Mouse (Mus musculus) hindbrain, embryonic 14.5 days (tissue): ENCODE data around the gene Zfp618. TPM values are rescaled to one million over a fixed set of nuclear protein-coding genes. Genes with fewer than 3 reads are reported as not detected.

ENCODE experiments used
- ATAC-seq: fragments of 200-750 bp; cut with Nextera tagmentation; 2 replicates; pipeline ENCODE4 v1.8.0; 2017; ENCODE audit warnings: moderate number of reproducible peaks, mild to moderate bottlenecking, moderate TSS enrichment, moderate library complexity; ENCODE audit not compliant: low FRiP score
- DNase-seq: peaks from one replicate; pipeline ENCODE4 v3.0.0-alpha.2; 2015; ENCODE audit warnings: low spot score
- H3K27ac ChIP-seq: fragments of 300-500 bp; sonication (generic); 2 replicates; pipeline ENCODE4 v1.5.1; 2014; ENCODE audit warnings: mild to moderate bottlenecking, moderate library complexity
- H3K27me3 ChIP-seq: fragments of 300-500 bp; sonication (generic); 2 replicates; pipeline ENCODE4 v1.6.1; 2014; ENCODE audit warnings: mild to moderate bottlenecking, low read length, mixed read lengths; ENCODE audit not compliant: control insufficient read depth, insufficient read depth
- H3K36me3 ChIP-seq: fragments of 300-500 bp; sonication (generic); replicated peaks from 2 replicates; pipeline ENCODE4 v1.6.1; 2014; ENCODE audit not compliant: control insufficient read depth, insufficient read depth
- H3K4me1 ChIP-seq: fragments of 300-500 bp; sonication (generic); replicated peaks from 2 replicates; pipeline ENCODE4 v1.6.1; 2014; ENCODE audit warnings: antibody characterized with exemption, low read length, mixed read lengths; ENCODE audit not compliant: control insufficient read depth, insufficient read depth
- H3K4me2 ChIP-seq: fragments of 300-500 bp; sonication (generic); replicated peaks from 2 replicates; pipeline ENCODE4 v1.6.1; 2014; ENCODE audit warnings: mild to moderate bottlenecking, moderate library complexity
- H3K4me3 ChIP-seq: fragments of 300-500 bp; sonication (generic); replicated peaks from 2 replicates; pipeline ENCODE4 v1.5.1; 2014; ENCODE audit warnings: mild to moderate bottlenecking, low read length
- H3K9ac ChIP-seq: fragments of 300-500 bp; sonication (generic); 2 replicates; pipeline ENCODE4 v1.6.1; 2014
- H3K9me3 ChIP-seq: fragments of 300-500 bp; sonication (generic); 2 replicates; pipeline ENCODE4 v1.6.1; 2016; ENCODE audit warnings: low read length; ENCODE audit not compliant: control insufficient read depth
- WGBS: fragments of 180-500 bp; shearing (Covaris S2); extraction: QIAGEN DNeasy Blood & Tissue Kit; methylation state at CpG from one replicate; pipeline ENCODE4 v1.1.7; 2014; 5-methylcytosine and 5-hydroxymethylcytosine counted together
- polyA plus RNA-seq: library from polyadenylated mRNA; unstranded; fragments of >200 nt; fragmentation: Nextera tagmentation; extraction: Ambion mirVana; gene quantifications from 2 replicates; pipeline ENCODE4 v1.2.1, GENCODE M21; 2014

Zfp618 gene
- polyA plus RNA-seq, 1 experiment from 2014 or later: 37.0 TPM

- H3K4me3 ChIP-seq: no peak overlapping the region
- H3K9me3 ChIP-seq: no peaks in the 10 kb centered on the region
- ATAC-seq (no peak), DNase-seq (no peak)
- no peak overlapping the region for H3K9ac ChIP-seq
- H3K4me1 ChIP-seq: peaks cover 20% of the 10 kb centered on the region
- H3K4me2 ChIP-seq: no peak overlapping the region
- H3K27me3 ChIP-seq: no peaks in the 10 kb centered on the region
- WGBS: 82% methylated on average over 10 of the region's 10 CpGs
- no peaks in the 10 kb centered on the region for H3K36me3 ChIP-seq
- peak overlapping the region; percentile 18; the same call in 1 of the 2 replicates for H3K27ac ChIP-seq
These were observed 40.2 kb downstream of the Zfp618 start for GRCm38 (mm10) chr4:63005446-63006185.

- ATAC-seq (no peak), DNase-seq (no peak)
- Histone ChIP-seq H3K27ac (peak overlapping the region; percentile 18; the same call in 1 of the 2 replicates), H3K9me3 (no peaks in the 10 kb centered on the region), H3K4me1 (peaks cover 20% of the 10 kb centered on the region), H3K4me2 (no peak overlapping the region), H3K27me3 (no peaks in the 10 kb centered on the region), H3K9ac (no peak overlapping the region), H3K4me3 (no peak overlapping the region), H3K36me3 (no peaks in the 10 kb centered on the region)
- WGBS: 82% methylated on average over 7 of the region's 7 CpGs
These were observed 41.1 kb downstream of the Zfp618 start for GRCm38 (mm10) chr4:63006198-63007155.

GRCm38 (mm10) chr4:63008206-63008605, 42.8 kb downstream of the Zfp618 start:
- Histone ChIP-seq H3K9me3 (no peaks in the 10 kb centered on the region), H3K9ac (no peak overlapping the region), H3K27ac (no peak overlapping the region), H3K4me1 (peaks cover 20% of the 10 kb centered on the region), H3K4me2 (no peak overlapping the region), H3K36me3 (no peaks in the 10 kb centered on the region), H3K27me3 (no peaks in the 10 kb centered on the region), H3K4me3 (no peak overlapping the region)
- ATAC-seq (no peak), DNase-seq (no peak)
- 79% methylated on average over 9 of the region's 9 CpGs for WGBS

- Histone ChIP-seq H3K36me3 (no peaks in the 10 kb centered on the region), H3K4me3 (no peak overlapping the region), H3K9ac (no peak overlapping the region), H3K27ac (no peak overlapping the region), H3K4me2 (no peak overlapping the region), H3K4me1 (peaks cover 20% of the 10 kb centered on the region), H3K27me3 (no peaks in the 10 kb centered on the region), H3K9me3 (no peaks in the 10 kb centered on the region)
- ATAC-seq (no peak), DNase-seq (no peak)
- WGBS: 74% methylated on average over 3 of the region's 3 CpGs
These were observed 43.4 kb downstream of the Zfp618 start for GRCm38 (mm10) chr4:63008822-63009221.

GRCm38 (mm10) chr4:63009821-63010220, 44.4 kb downstream of the Zfp618 start:
- DNase-seq (no peak), ATAC-seq (no peak)
- Histone ChIP-seq H3K36me3 (no peaks in the 10 kb centered on the region), H3K4me3 (no peak overlapping the region), H3K9ac (no peak overlapping the region), H3K27me3 (no peaks in the 10 kb centered on the region), H3K4me1 (peaks cover 16% of the 10 kb centered on the region), H3K4me2 (no peak overlapping the region), H3K9me3 (no peaks in the 10 kb centered on the region), H3K27ac (no peak overlapping the region)
- WGBS: 57% methylated on average over 1 of the region's 1 CpGs

- no peaks in the 10 kb centered on the region for H3K9me3 ChIP-seq
- DNase-seq: no peak
- H3K4me3 ChIP-seq: no peak overlapping the region
- peaks cover 16% of the 10 kb centered on the region for H3K4me1 ChIP-seq
- no peak overlapping the region for H3K4me2 ChIP-seq
- ATAC-seq: no peak
- H3K27me3 ChIP-seq: no peaks in the 10 kb centered on the region
- WGBS: 85% methylated on average over 4 of the region's 4 CpGs
- no peak overlapping the region for H3K9ac ChIP-seq
- no peaks in the 10 kb centered on the region for H3K36me3 ChIP-seq
- H3K27ac ChIP-seq: no peak overlapping the region
These were observed 44.9 kb downstream of the Zfp618 start for GRCm38 (mm10) chr4:63010226-63010625.

- Histone ChIP-seq H3K36me3 (no peaks in the 10 kb centered on the region), H3K4me1 (no peaks in the 10 kb centered on the region; the same call in 1 of the 2 replicates), H3K4me2 (no peak overlapping the region), H3K27ac (no peak overlapping the region), H3K4me3 (no peak overlapping the region), H3K9me3 (no peaks in the 10 kb centered on the region), H3K27me3 (no peaks in the 10 kb centered on the region), H3K9ac (no peak overlapping the region)
- 96% methylated on average over 10 of the region's 10 CpGs for WGBS
- no peak for DNase-seq
- ATAC-seq: no peak
These were observed 53.2 kb downstream of the Zfp618 start for GRCm38 (mm10) chr4:63018616-63019015.

GRCm38 (mm10) chr4:63019428-63019858, 54.1 kb downstream of the Zfp618 start:
- Histone ChIP-seq H3K4me2 (no peak overlapping the region), H3K9ac (no peak overlapping the region), H3K4me1 (no peaks in the 10 kb centered on the region; the same call in 1 of the 2 replicates), H3K4me3 (no peak overlapping the region), H3K9me3 (no peaks in the 10 kb centered on the region), H3K36me3 (no peaks in the 10 kb centered on the region), H3K27ac (no peak overlapping the region), H3K27me3 (no peaks in the 10 kb centered on the region)
- 78% methylated on average over 4 of the region's 4 CpGs for WGBS
- DNase-seq (no peak), ATAC-seq (peak; percentile 37; the same call in 1 of the 2 replicates)

- Histone ChIP-seq H3K9ac (no peak overlapping the region), H3K27ac (no peak overlapping the region), H3K4me2 (no peak overlapping the region), H3K4me1 (no peaks in the 10 kb centered on the region; the same call in 1 of the 2 replicates), H3K36me3 (no peaks in the 10 kb centered on the region), H3K27me3 (no peaks in the 10 kb centered on the region), H3K9me3 (no peaks in the 10 kb centered on the region), H3K4me3 (no peak overlapping the region)
- 81% methylated on average over 6 of the region's 6 CpGs for WGBS
- no peak for DNase-seq
- no peak for ATAC-seq
These were observed 55.8 kb downstream of the Zfp618 start for GRCm38 (mm10) chr4:63021034-63021700.
